Mouse (Mus musculus) layer of hippocampus, postnatal 14 days (tissue): ENCODE data around the gene Stard7. TPM values are rescaled to one million over a fixed set of nuclear protein-coding genes. Genes with fewer than 3 reads are reported as not detected.

ENCODE experiments used
- DNase-seq, 2 experiments: peaks; one replicate each; pipeline ENCODE4 v3.0.0; 2021 to 2022; ENCODE audit warnings: low spot score in 2 of 2, mixed read lengths in 1 of 2
- total RNA-seq, 2 experiments: library from RNA; stranded (reverse); gene quantifications; 2 replicates each; pipeline ENCODE4 v1.2.3; 2021

The Stard7 gene
- total RNA-seq, 2 experiments from 2014 or later: 148 to 149 TPM

GRCm38 (mm10) chr2:127318136-127318535 is 48.1 kb downstream of the Stard7 start:
- DNase-seq: no peak

GRCm38 (mm10) chr2:127319071-127319470 is 49.1 kb downstream of the Stard7 start:
- DNase-seq: no peak

- no peak for DNase-seq
These were observed 52.8 kb downstream of the Stard7 start for GRCm38 (mm10) chr2:127322671-127323285.

GRCm38 (mm10) chr2:127323667-127324066 is 53.6 kb downstream of the Stard7 start:
- no peak for DNase-seq

GRCm38 (mm10) chr2:127324456-127324855 is 54.4 kb downstream of the Stard7 start:
- no peak for DNase-seq

- no peak for DNase-seq
These were observed 58.3 kb downstream of the Stard7 start for GRCm38 (mm10) chr2:127328090-127328851.

- no peak for DNase-seq
These were observed 63.0 kb downstream of the Stard7 start for GRCm38 (mm10) chr2:127332807-127333570.

GRCm38 (mm10) chr2:127333945-127334603 is 64.1 kb downstream of the Stard7 start:
- no peak for DNase-seq

GRCm38 (mm10) chr2:127335078-127335541 is 65.1 kb downstream of the Stard7 start:
- no peak for DNase-seq

GRCm38 (mm10) chr2:127335767-127336496 is 65.9 kb downstream of the Stard7 start, which contains the start of gene Dusp2:
TSS of gene Dusp2 (plus strand) at chr2:127336159.
- peak; percentile 56 for DNase-seq

GRCm38 (mm10) chr2:127336497-127336832 is 66.4 kb downstream of the Stard7 start:
- no peak for DNase-seq

GRCm38 (mm10) chr2:127336885-127337284 is 66.9 kb downstream of the Stard7 start:
- DNase-seq: no peak

- DNase-seq: no peak
These were observed 67.5 kb downstream of the Stard7 start for GRCm38 (mm10) chr2:127337531-127337930.

- no peak for DNase-seq
These were observed 68.0 kb downstream of the Stard7 start for GRCm38 (mm10) chr2:127338012-127338411.

GRCm38 (mm10) chr2:127338416-127338815 is 68.4 kb downstream of the Stard7 start, which contains the start of gene Astl:
TSS of gene Astl (plus strand) at chr2:127338639.
- DNase-seq: no peak

- DNase-seq: no peak
These were observed 68.8 kb downstream of the Stard7 start for GRCm38 (mm10) chr2:127338833-127339232.

GRCm38 (mm10) chr2:127339262-127339661 is 69.2 kb downstream of the Stard7 start:
- DNase-seq: no peak

- peak in 1 of 2 experiments; percentile 47 for DNase-seq
These were observed 71.1 kb downstream of the Stard7 start for GRCm38 (mm10) chr2:127341159-127341558.

- DNase-seq: no peak
These were observed 76.3 kb downstream of the Stard7 start for GRCm38 (mm10) chr2:127346334-127346733.

GRCm38 (mm10) chr2:127347147-127347985 is 77.3 kb downstream of the Stard7 start:
- no peak for DNase-seq
